Mouse (Mus musculus) midbrain, embryonic 11.5 days (tissue): Measurements from ENCODE around the gene Tyrp1. TPM values are rescaled to one million over a fixed set of nuclear protein-coding genes. Genes with fewer than 3 reads are reported as not detected.
A peak's percentile ranks its signal among the peaks of the same experiment; 100 is the strongest.

Experiments used
- ATAC-seq: fragments of 200-750 bp; cut with Nextera tagmentation; 2 replicates; pipeline ENCODE4 v1.8.0; 2017; ENCODE audit warnings: moderate TSS enrichment, moderate library complexity; ENCODE audit not compliant: low FRiP score
- DNase-seq: peaks from one replicate; pipeline ENCODE4 v3.0.0; 2015; ENCODE audit warnings: low spot score; ENCODE audit errors: missing footprints
- H3K27ac ChIP-seq: fragments of 300-500 bp; sonication (generic); 2 replicates; pipeline ENCODE4 v1.5.1; 2014; ENCODE audit warnings: low read depth, low read length
- H3K27me3 ChIP-seq: fragments of 300-500 bp; sonication (generic); 2 replicates; pipeline ENCODE4 v1.6.1; 2014; ENCODE audit warnings: mild to moderate bottlenecking, low read length, moderate library complexity, mixed read lengths; ENCODE audit not compliant: control insufficient read depth, insufficient read depth
- H3K36me3 ChIP-seq: fragments of 300-500 bp; sonication (generic); 2 replicates; pipeline ENCODE4 v1.6.1; 2014; ENCODE audit warnings: mild to moderate bottlenecking, low read length, moderate library complexity, mixed read lengths; ENCODE audit not compliant: control insufficient read depth, insufficient read depth
- H3K4me1 ChIP-seq: fragments of 300-500 bp; sonication (generic); 2 replicates; pipeline ENCODE4 v1.6.1; 2014; ENCODE audit warnings: low read length; ENCODE audit not compliant: control insufficient read depth, insufficient read depth
- H3K4me2 ChIP-seq: fragments of 300-500 bp; sonication (generic); 2 replicates; pipeline ENCODE4 v1.6.1; 2014; ENCODE audit warnings: mild to moderate bottlenecking, moderate library complexity
- H3K4me3 ChIP-seq: fragments of 300-500 bp; sonication (generic); 2 replicates; pipeline ENCODE4 v1.5.1; 2014; ENCODE audit warnings: low read depth, low read length
- H3K9ac ChIP-seq: fragments of 300-500 bp; sonication (generic); 2 replicates; pipeline ENCODE4 v1.6.1; 2014; ENCODE audit warnings: low read length
- H3K9me3 ChIP-seq: fragments of 300-500 bp; sonication (generic); 2 replicates; pipeline ENCODE4 v1.6.1; 2016; ENCODE audit warnings: low read length; ENCODE audit not compliant: control insufficient read depth
- WGBS: fragments of 180-500 bp; shearing (Covaris S2); extraction: QIAGEN DNeasy Blood & Tissue Kit; methylation state at CpG from one replicate; pipeline ENCODE4 v1.1.7; 2014; 5-methylcytosine and 5-hydroxymethylcytosine counted together
- polyA plus RNA-seq: library from polyadenylated mRNA; unstranded; fragments of >200 nt; fragmentation: Nextera tagmentation; extraction: Ambion mirVana; gene quantifications from 2 replicates; pipeline ENCODE4 v1.2.1, GENCODE M21; 2014

Gene Tyrp1
- polyA plus RNA-seq, 1 experiment from 2014 or later = 0.18 TPM

- DNase-seq (no peak), ATAC-seq (no peak)
- H3K36me3 ChIP-seq = no peaks in the 10 kb centered on the region
- H3K27me3 ChIP-seq = no peaks in the 10 kb centered on the region
- H3K4me1 ChIP-seq = no peaks in the 10 kb centered on the region
- WGBS = 81% methylated on average over 7 of the region's 7 CpGs
- no peak overlapping the region for H3K4me2 ChIP-seq
- H3K9ac ChIP-seq = no peak overlapping the region
- H3K9me3 ChIP-seq = no peaks in the 10 kb centered on the region
- no peak overlapping the region for H3K27ac ChIP-seq
- no peak overlapping the region for H3K4me3 ChIP-seq
Observed at GRCm38 (mm10) chr4:80852590-80853425, 18.9 kb downstream of the Tyrp1 start.

- DNase-seq (no peak), ATAC-seq (no peak)
- no peak overlapping the region for H3K4me2 ChIP-seq
- H3K9ac ChIP-seq = no peak overlapping the region
- no peaks in the 10 kb centered on the region for H3K4me1 ChIP-seq
- no peak overlapping the region for H3K27ac ChIP-seq
- 80% methylated on average over 9 of the region's 9 CpGs for WGBS
- no peaks in the 10 kb centered on the region for H3K36me3 ChIP-seq
- no peaks in the 10 kb centered on the region for H3K9me3 ChIP-seq
- no peak overlapping the region for H3K4me3 ChIP-seq
- H3K27me3 ChIP-seq = no peaks in the 10 kb centered on the region
Observed at GRCm38 (mm10) chr4:80855495-80855894, 21.6 kb downstream of the Tyrp1 start.

- 86% methylated on average over 9 of the region's 9 CpGs for WGBS
- peaks cover 2% of the 10 kb centered on the region; the same call in 1 of the 2 replicates for H3K4me1 ChIP-seq
- H3K27me3 ChIP-seq = no peaks in the 10 kb centered on the region
- H3K9me3 ChIP-seq = no peaks in the 10 kb centered on the region
- no peaks in the 10 kb centered on the region for H3K36me3 ChIP-seq
- DNase-seq (no peak), ATAC-seq (no peak)
- no peak overlapping the region for H3K27ac ChIP-seq
- H3K9ac ChIP-seq = no peak overlapping the region
- no peak overlapping the region for H3K4me3 ChIP-seq
- no peak overlapping the region for H3K4me2 ChIP-seq
Observed at GRCm38 (mm10) chr4:80862962-80863361, 29.0 kb downstream of the Tyrp1 start.

- no peak overlapping the region for H3K4me3 ChIP-seq
- no peak for ATAC-seq
- peaks cover 2% of the 10 kb centered on the region; the same call in 1 of the 2 replicates for H3K4me1 ChIP-seq
- H3K9ac ChIP-seq = no peak overlapping the region
- no peaks in the 10 kb centered on the region for H3K36me3 ChIP-seq
- H3K9me3 ChIP-seq = no peaks in the 10 kb centered on the region
- no peak for DNase-seq
- no peak overlapping the region for H3K4me2 ChIP-seq
- WGBS = 76% methylated on average over 7 of the region's 7 CpGs
- no peaks in the 10 kb centered on the region for H3K27me3 ChIP-seq
- H3K27ac ChIP-seq = no peak overlapping the region
Observed at GRCm38 (mm10) chr4:80863906-80864305, 30.0 kb downstream of the Tyrp1 start.

- Histone ChIP-seq H3K9ac (peak overlapping the region; percentile 49), H3K27ac (no peak overlapping the region), H3K9me3 (no peaks in the 10 kb centered on the region), H3K27me3 (no peaks in the 10 kb centered on the region), H3K4me2 (peak overlapping the region; percentile 66), H3K4me1 (peaks cover 2% of the 10 kb centered on the region; the same call in 1 of the 2 replicates), H3K4me3 (peak overlapping the region; percentile 24), H3K36me3 (no peaks in the 10 kb centered on the region)
- under 1% methylated on average over 17 of the region's 17 CpGs for WGBS
- DNase-seq (peak; percentile 92), ATAC-seq (peak; percentile 85)
Observed at GRCm38 (mm10) chr4:80864511-80864922, 30.6 kb downstream of the Tyrp1 start.

GRCm38 (mm10) chr4:80866065-80866464 is 32.1 kb downstream of the Tyrp1 start:
- DNase-seq (no peak), ATAC-seq (peak; percentile 80)
- Histone ChIP-seq H3K27ac (no peak overlapping the region), H3K36me3 (no peaks in the 10 kb centered on the region), H3K9ac (no peak overlapping the region), H3K4me3 (no peak overlapping the region), H3K9me3 (no peaks in the 10 kb centered on the region), H3K4me1 (peaks cover 2% of the 10 kb centered on the region; the same call in 1 of the 2 replicates), H3K27me3 (no peaks in the 10 kb centered on the region), H3K4me2 (no peak overlapping the region)
- WGBS = 33% methylated on average over 5 of the region's 5 CpGs

- H3K9me3 ChIP-seq = no peaks in the 10 kb centered on the region
- no peak for ATAC-seq
- no peak overlapping the region for H3K4me2 ChIP-seq
- DNase-seq = no peak
- H3K36me3 ChIP-seq = no peaks in the 10 kb centered on the region
- H3K4me3 ChIP-seq = no peak overlapping the region
- H3K27me3 ChIP-seq = no peaks in the 10 kb centered on the region
- WGBS = 57% methylated on average over 2 of the region's 2 CpGs
- no peak overlapping the region for H3K9ac ChIP-seq
- no peak overlapping the region for H3K27ac ChIP-seq
- peaks cover 2% of the 10 kb centered on the region; the same call in 1 of the 2 replicates for H3K4me1 ChIP-seq
Observed at GRCm38 (mm10) chr4:80869598-80869997, 35.7 kb downstream of the Tyrp1 start.

GRCm38 (mm10) chr4:80872847-80873644 is 39.1 kb downstream of the Tyrp1 start:
- H3K4me2 ChIP-seq = no peak overlapping the region
- no peak overlapping the region for H3K4me3 ChIP-seq
- H3K9me3 ChIP-seq = no peaks in the 10 kb centered on the region
- DNase-seq (peak; percentile 87), ATAC-seq (peak; percentile 58; the same call in 1 of the 2 replicates)
- no peaks in the 10 kb centered on the region for H3K4me1 ChIP-seq
- no peak overlapping the region for H3K27ac ChIP-seq
- H3K27me3 ChIP-seq = no peaks in the 10 kb centered on the region
- 42% methylated on average over 6 of the region's 6 CpGs for WGBS
- H3K9ac ChIP-seq = no peak overlapping the region
- H3K36me3 ChIP-seq = no peaks in the 10 kb centered on the region
